ENCODE assay signal across 8 mouse cellular contexts in the genomic region with DNA sequence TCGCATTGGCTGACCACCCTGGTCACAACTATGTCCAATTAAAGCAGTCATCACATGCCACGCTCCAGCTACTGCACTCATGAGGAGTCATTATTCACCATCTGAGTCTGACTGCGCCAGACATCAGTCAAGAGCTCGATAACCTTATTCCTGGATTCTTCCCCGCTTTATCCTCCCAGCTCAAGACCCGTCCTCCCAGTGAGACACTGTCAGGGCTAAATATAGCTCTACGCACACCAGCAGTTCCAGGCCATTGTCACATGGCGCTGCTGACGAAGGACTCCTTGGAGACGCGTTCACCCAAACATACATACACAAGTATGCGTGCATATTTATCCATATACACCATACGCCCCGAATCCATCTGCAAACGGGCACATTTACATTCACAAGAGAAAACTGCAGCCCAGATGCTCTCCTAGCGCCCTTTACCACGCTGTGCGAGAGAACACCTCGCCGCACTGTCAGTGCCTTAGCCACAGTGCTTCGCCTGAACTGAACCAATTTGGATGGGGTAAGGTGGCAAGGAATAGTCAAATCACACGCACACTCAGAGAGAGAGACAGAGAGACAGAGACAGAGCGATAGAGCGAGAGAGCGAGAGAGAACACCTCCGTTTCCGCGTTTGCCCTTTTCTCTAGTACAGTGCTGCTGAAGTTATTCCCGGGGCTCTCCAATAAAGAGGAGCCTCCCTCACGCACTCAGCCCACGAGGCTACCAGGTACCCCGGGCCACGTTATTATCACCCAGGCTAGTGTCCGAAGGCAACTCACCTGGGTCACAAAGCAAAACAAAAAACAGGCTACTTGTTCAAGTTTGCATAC.
DNase-seq lines count a peak whose midpoint lies in the region; ATAC-seq lines count a peak whose summit lies in the region.

No protein-coding gene starts in this region.

- peak overlapping the region; percentile 92 for H3K27ac ChIP-seq in heart, embryonic 15.5 days
- H3K27ac ChIP-seq in midbrain, embryonic 12.5 days (replicated peaks) = peak overlapping the region; percentile 71

- no peaks in the 10 kb centered on the region for H3K36me3 ChIP-seq in heart, embryonic 15.5 days
- no peaks in the 10 kb centered on the region for H3K36me3 ChIP-seq in midbrain, embryonic 12.5 days

- 2% methylated on average over 34 of the region's 34 CpGs for WGBS in heart, embryonic 15.5 days
- WGBS in midbrain, embryonic 12.5 days = 5% methylated on average over 34 of the region's 34 CpGs

- H3K9ac ChIP-seq in heart, embryonic 15.5 days = peak overlapping the region; percentile 79
- H3K9ac ChIP-seq in midbrain, embryonic 12.5 days (replicated peaks) = peak overlapping the region; percentile 73

- H3K27me3 ChIP-seq in heart, embryonic 15.5 days = no peaks in the 10 kb centered on the region
- peaks cover 35% of the 10 kb centered on the region for H3K27me3 ChIP-seq in midbrain, embryonic 12.5 days

- ATAC-seq in heart, embryonic 15.5 days (replicated peaks; ENCODE audit: insufficient number of reproducible peaks, insufficient read depth, low FRiP score, low read depth) = peak; percentile 37; the same call in 1 of the 2 replicates
- ATAC-seq in midbrain, embryonic 12.5 days (ENCODE audit: low FRiP score, low read depth) = peak; percentile 20

- peak overlapping the region; percentile 78 for H3K4me3 ChIP-seq in heart, embryonic 15.5 days
- peak overlapping the region; percentile 62 for H3K4me3 ChIP-seq in midbrain, embryonic 12.5 days

- no peaks in the 10 kb centered on the region for H3K9me3 ChIP-seq in heart, embryonic 15.5 days (replicated peaks)
- no peaks in the 10 kb centered on the region for H3K9me3 ChIP-seq in midbrain, embryonic 12.5 days

- H3K4me2 ChIP-seq in heart, embryonic 15.5 days = peak overlapping the region; percentile 85
- H3K4me2 ChIP-seq in midbrain, embryonic 12.5 days (replicated peaks) = peak overlapping the region; percentile 78

- peaks cover 30% of the 10 kb centered on the region for H3K4me1 ChIP-seq in heart, embryonic 15.5 days (replicated peaks)
- H3K4me1 ChIP-seq in midbrain, embryonic 12.5 days = peaks cover 44% of the 10 kb centered on the region

- peak; percentile 46 for DNase-seq in adrenal gland, adult 2 months
- no peak for DNase-seq in adrenal gland, postnatal 4 days (ENCODE audit: low spot score in 2 of 2)
- DNase-seq in urinary bladder, adult 2 months (ENCODE audit: low spot score) = peak; percentile 30
- no peak for DNase-seq in urinary bladder, postnatal 25 days (ENCODE audit: low spot score)
- peak; percentile 68 to 73 for DNase-seq in left cerebral cortex, postnatal 36 days (ENCODE audit: low spot score in 2 of 2)
- peak; percentile 7 for DNase-seq in yolk sac, embryonic 10.5 days (ENCODE audit: low spot score)

- intact Hi-C loops in left cerebral cortex, postnatal 36 days (cut with DNase I) = loop anchor here (2.0 to 10.0 kb wide), 4 partner anchors 106 to 641 kb away; no protein-coding TSS in a partner anchor

Comparison
In these comparisons a context has a peak if more than half of its experiments do, and no peak if none do; other contexts are left out.
1. DNase-seq: peak in adrenal gland, adult 2 months (single experiment), urinary bladder, adult 2 months (single experiment), left cerebral cortex, postnatal 36 days (2 of 2) and yolk sac, embryonic 10.5 days (single experiment); none in adrenal gland, postnatal 4 days (0 of 2) and urinary bladder, postnatal 25 days (single experiment).